In the genomic region with DNA sequence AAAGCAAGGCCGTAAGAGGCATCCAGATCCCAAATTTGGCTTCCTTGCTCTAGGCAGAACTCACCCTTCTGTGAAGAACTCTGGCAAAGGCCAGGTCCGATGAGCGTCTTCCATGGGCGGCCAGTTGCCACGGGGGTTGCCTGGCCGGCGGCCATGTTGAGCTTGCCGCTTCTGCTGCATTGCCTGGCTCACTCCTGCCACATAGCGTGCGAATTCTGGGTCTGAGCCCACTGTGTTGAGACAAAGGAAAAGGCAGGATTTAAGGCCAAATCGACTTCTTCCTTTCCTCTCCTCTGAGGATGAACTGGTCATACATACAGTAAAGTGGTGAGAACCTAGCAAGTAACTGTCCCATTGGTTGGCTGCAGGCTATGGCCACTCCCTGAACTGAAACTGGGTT, we compare ENCODE assay signal across 20 mouse cellular contexts. TPM values are rescaled to one million over a fixed set of nuclear protein-coding genes. Genes with fewer than 3 reads are reported as not detected.
DNase-seq lines count a peak whose midpoint lies in the region; TF ChIP-seq lines count a peak whose summit lies in the region.
"Had no signal": no experiment of that assay in that cellular context is flagged by ENCODE, and none has a peak within 500 bp of the region (broad histone marks: within the 10 kb centered on the region; RNA-seq: fewer than 3 reads in every experiment).

No protein-coding gene starts in this region.

- no peak for TF ChIP-seq EP300 in ES-Bruce4 (IDR thresholded peaks at IDR 0.05; ENCODE audit: insufficient read depth, low read depth, low read length)

- DNase-seq in heart, adult 11 months: peak; percentile 83
- DNase-seq in heart, postnatal 36 days: no peak
- DNase-seq in cerebellum, adult 11 months: peak; percentile 69
- DNase-seq in cerebellum, postnatal 36 days: peak; percentile 77 to 81
- no peak for DNase-seq in thymus, adult 2 months
- DNase-seq in retina, embryonic 14.5 days (ENCODE audit: low spot score): no peak
- DNase-seq: B cell, adult 2 months; gastrocnemius, postnatal 10 days; kidney, postnatal 14 days; lung, embryonic 14.5 days; thymus, postnatal 36 days had no signal

- H3K27me3 ChIP-seq in ES-Bruce4 (ENCODE audit: control insufficient read depth, insufficient read depth, low read length, poor library complexity, severe bottlenecking): no peaks in the 10 kb centered on the region
- no peaks in the 10 kb centered on the region for H3K27me3 ChIP-seq in thymus, adult 2 months (ENCODE audit: control insufficient read depth, insufficient read depth, low read length)
- H3K27me3 ChIP-seq: embryonic facial prominence, embryonic 15.5 days; limb, embryonic 15.5 days; megakaryocyte, embryonic 14.5 days had no signal

- H3K4me3 ChIP-seq in ES-Bruce4 (ENCODE audit: low read depth, low read length): peak overlapping the region; percentile 67
- H3K4me3 ChIP-seq in thymus, adult 2 months (ENCODE audit: control insufficient read depth, insufficient read depth, low read length): no peak overlapping the region
- H3K4me3 ChIP-seq: embryonic facial prominence, embryonic 15.5 days; limb, embryonic 15.5 days; megakaryocyte, embryonic 14.5 days had no signal

- intact Hi-C loops in heart, postnatal 36 days (cut with DNase I): no loop called here

- no peak for TF ChIP-seq POLR2A in ES-Bruce4 (IDR thresholded peaks at IDR 0.05; ENCODE audit: insufficient read depth, low read length)
- TF ChIP-seq POLR2A in thymus, adult 2 months (IDR thresholded peaks at IDR 0.05; ENCODE audit: control insufficient read depth, extremely low read depth, insufficient read depth, low read length, poor library complexity): no peak

- peaks cover 20% of the 10 kb centered on the region for H3K36me3 ChIP-seq in ES-Bruce4 (ENCODE audit: control insufficient read depth, insufficient read depth, low read length, poor library complexity, severe bottlenecking)
- peaks cover 32% of the 10 kb centered on the region for H3K36me3 ChIP-seq in thymus, adult 2 months (ENCODE audit: control insufficient read depth, insufficient read depth, low read length)

- H3K9ac ChIP-seq in ES-Bruce4 (ENCODE audit: low read depth, poor library complexity, severe bottlenecking): peak overlapping the region; percentile 8; the same call in 1 of the 2 replicates
- H3K9ac ChIP-seq: embryonic facial prominence, embryonic 15.5 days; limb, embryonic 15.5 days; lung, embryonic 14.5 days had no signal

- H3K27ac ChIP-seq in ES-Bruce4 (ENCODE audit: insufficient read depth, low read length): no peak overlapping the region; the same call in 1 of the 2 replicates
- no peak overlapping the region for H3K27ac ChIP-seq in thymus, adult 2 months (ENCODE audit: control insufficient read depth, insufficient read depth, low read length)
- H3K27ac ChIP-seq: embryonic facial prominence, embryonic 15.5 days; limb, embryonic 15.5 days had no signal

- H3K9me3 ChIP-seq in ES-Bruce4 (replicated peaks; ENCODE audit: control insufficient read depth, insufficient read depth, low read length, poor library complexity, severe bottlenecking): no peaks in the 10 kb centered on the region
- H3K9me3 ChIP-seq: embryonic facial prominence, embryonic 15.5 days; limb, embryonic 15.5 days; megakaryocyte, embryonic 14.5 days had no signal

- no peaks in the 10 kb centered on the region for H3K4me1 ChIP-seq in ES-Bruce4 (ENCODE audit: control insufficient read depth, insufficient read depth, low read length)
- H3K4me1 ChIP-seq in thymus, adult 2 months (replicated peaks; ENCODE audit: control insufficient read depth, insufficient read depth, low read length): no peaks in the 10 kb centered on the region
- H3K4me1 ChIP-seq: embryonic facial prominence, embryonic 15.5 days; limb, embryonic 15.5 days had no signal

- WGBS in thymus, adult 2 months: 98% methylated on average over 11 of the region's 11 CpGs

- TF ChIP-seq CTCF in ES-Bruce4 (IDR thresholded peaks at IDR 0.05; ENCODE audit: low read depth, low read length): peak; percentile 32
- no peak for TF ChIP-seq CTCF in thymus, adult 2 months (IDR thresholded peaks at IDR 0.05; ENCODE audit: borderline replicate concordance, control insufficient read depth, extremely low read depth, insufficient read depth, low read length, poor library complexity)

RNA-seq across cellular contexts. Expression of gene Gm6096, which starts 8.7 kb away (rescaled TPM):
- total RNA-seq in heart, postnatal 36 days (2021): not detected
- not detected in 2 replicates for polyA plus RNA-seq in ES-Bruce4 (2011; ENCODE audit: insufficient read depth, insufficient read length, low read depth, missing spikeins)
- polyA plus RNA-seq in thymus, adult 2 months (2012; rRNA removed): not detected in 2 replicates
- total RNA-seq: gastrocnemius, postnatal 10 days; hematopoietic stem cell, adult 5-6 weeks; left cerebral cortex, adult 8-10 months had no signal
- polyA plus RNA-seq: activated CD4-positive, CD25-positive, alpha-beta regulatory T cell, adult 4 months; embryonic facial prominence, embryonic 15.5 days; forebrain, embryonic 14.5 days; intestine, postnatal 0 days; limb, embryonic 15.5 days had no signal

RNA-seq across cellular contexts. Expression of gene Gpi1, which starts 12.0 kb away (rescaled TPM):
- total RNA-seq in heart, postnatal 36 days (2021): 100 to 1,000 TPM; 520 to 540 TPM
- 655 and 670 TPM in 2 replicates for polyA plus RNA-seq in ES-Bruce4 (2011; ENCODE audit: insufficient read depth, insufficient read length, low read depth, missing spikeins)
- polyA plus RNA-seq in thymus, adult 2 months (2012; rRNA removed): 265 and 304 TPM in 2 replicates

RNA-seq across cellular contexts. Expression of gene Pdcd2l, which starts 45.7 kb away (rescaled TPM):
- 10 to 100 TPM; 21.9 to 22.1 TPM for total RNA-seq in heart, postnatal 36 days (2021)
- 37.5 and 38.0 TPM in 2 replicates for polyA plus RNA-seq in ES-Bruce4 (2011; ENCODE audit: insufficient read depth, insufficient read length, low read depth, missing spikeins)
- polyA plus RNA-seq in thymus, adult 2 months (2012; rRNA removed): 39.5 and 40.6 TPM in 2 replicates

Comparison
In these comparisons a context has a peak if more than half of its experiments do, and no peak if none do; other contexts are left out.
1. DNase-seq: peak in heart, adult 11 months (single experiment), cerebellum, adult 11 months (single experiment) and cerebellum, postnatal 36 days (2 of 2); none in heart, postnatal 36 days (0 of 2), thymus, adult 2 months (single experiment) and retina, embryonic 14.5 days (single experiment).